Mouse (Mus musculus) Patski (cell line): ENCODE measurements around the gene Gm14419. TPM values are rescaled to one million over a fixed set of nuclear protein-coding genes. Genes with fewer than 3 reads are reported as not detected.
"Not testable (repeated sequence)": the region's sequence is repeated elsewhere in the genome, so short reads cannot be mapped to it uniquely, and the experiment has no call there.

Source experiments
- ATAC-seq: fragments of 100-300 bp; one replicate; pipeline ENCODE4 v1.8.0; 2021
- CTCF ChIA-PET: fragments of 350-600 bp; sonication (Branson Sonifier 250); formaldehyde crosslinking; loops from one replicate; lab custom pipeline; 2022; ENCODE audit warnings: inconsistent platforms; lab: Charles Lee
- POLR2A ChIA-PET: fragments of 350-600 bp; sonication (Branson Sonifier 250); formaldehyde crosslinking; loops from one replicate; lab custom pipeline; 2022; ENCODE audit warnings: antibody characterized with exemption, inconsistent platforms; lab: Charles Lee
- DNase-seq: peaks from one replicate; pipeline ENCODE4 v3.0.0-alpha.2; 2011; ENCODE audit warnings: low read depth, low spot score
- H3K27me3 ChIP-seq: fragments of 371-371 bp; one replicate; pipeline ENCODE4 v1.5.1; 2021
- in situ Hi-C: fragments of 300-500 bp; cut with MboI; formaldehyde crosslinking; loops from 3 replicates; pipeline ENCODE4 v1.11.1; 2018; ENCODE audit warnings: low pct_unique_long_range_greater_than_20kb, mixed read lengths
- polyA plus RNA-seq: library from polyadenylated mRNA; unstranded; gene quantifications from one replicate; pipeline ENCODE4 v1.2.3, GENCODE M21; 2021

The Gm14419 gene
- 21.6 TPM for polyA plus RNA-seq

- not testable (repeated sequence) for ATAC-seq
These were observed at the start of gene Gm14419 for GRCm38 (mm10) chr2:177000656-177001055. Gm14419 (plus strand) TSS chr2:177000956.

More at GRCm38 (mm10) chr2:177000656-177001055, at the start of gene Gm14419:
- in situ Hi-C loops, DNase-seq, H3K27me3 ChIP-seq, POLR2A ChIA-PET, CTCF ChIA-PET: not testable (repeated sequence)

Other genes starting within 250 kb of the Gm14419 start
- gene Gm14295, start 202.3 kb upstream of the Gm14419 start, polyA plus RNA-seq, result 19.9 TPM
- gene Gm14408, start 169.8 kb upstream of the Gm14419 start, polyA plus RNA-seq, result not detected
- 6.8 TPM for gene Gm14296, start 73.1 kb upstream of the Gm14419 start, polyA plus RNA-seq
- gene Gm14401, start 73.4 kb downstream of the Gm14419 start, polyA plus RNA-seq, result 1.4 TPM
- gene Gm14410, start 205.5 kb downstream of the Gm14419 start, polyA plus RNA-seq, result 26.6 TPM